Mouse (Mus musculus) hindbrain, postnatal 0 days (tissue): ENCODE measurements around the gene Nrg3. TPM values are rescaled to one million over a fixed set of nuclear protein-coding genes. Genes with fewer than 3 reads are reported as not detected.
"Not testable (repeated sequence)": the region's sequence is repeated elsewhere in the genome, so short reads cannot be mapped to it uniquely, and the experiment has no call there.

ENCODE experiments used
- ATAC-seq: fragments of 200-750 bp; cut with Nextera tagmentation; 2 replicates; pipeline ENCODE4 v1.8.0; 2017; ENCODE audit warnings: mild to moderate bottlenecking, moderate TSS enrichment, moderate library complexity
- DNase-seq: peaks from one replicate; pipeline ENCODE4 v3.0.0-alpha.2; 2015; ENCODE audit warnings: low spot score
- H3K27ac ChIP-seq: fragments of 300-500 bp; sonication (generic); 2 replicates; pipeline ENCODE4 v1.5.1; 2014; ENCODE audit warnings: mild to moderate bottlenecking
- H3K27me3 ChIP-seq: fragments of 300-500 bp; sonication (generic); 2 replicates; pipeline ENCODE4 v1.6.1; 2014; ENCODE audit warnings: low read length, mixed read lengths; ENCODE audit not compliant: insufficient read depth
- H3K36me3 ChIP-seq: fragments of 300-500 bp; sonication (generic); 2 replicates; pipeline ENCODE4 v1.6.1; 2014; ENCODE audit warnings: low read length, mixed read lengths; ENCODE audit not compliant: insufficient read depth
- H3K4me1 ChIP-seq: fragments of 300-500 bp; sonication (generic); 2 replicates; pipeline ENCODE4 v1.6.1; 2014; ENCODE audit warnings: antibody characterized with exemption, low read length, mixed read lengths; ENCODE audit not compliant: insufficient read depth
- H3K4me2 ChIP-seq: fragments of 300-500 bp; sonication (generic); 2 replicates; pipeline ENCODE4 v1.6.1; 2014; ENCODE audit warnings: low read depth, mild to moderate bottlenecking, low read length, moderate library complexity, mixed read lengths
- H3K4me3 ChIP-seq: fragments of 300-500 bp; sonication (generic); 2 replicates; pipeline ENCODE4 v1.5.1; 2014; ENCODE audit warnings: low read length
- H3K9ac ChIP-seq: fragments of 300-500 bp; sonication (generic); replicated peaks from 2 replicates; pipeline ENCODE4 v1.6.1; 2014; ENCODE audit warnings: mild to moderate bottlenecking, low read length, moderate library complexity, mixed read lengths
- H3K9me3 ChIP-seq: fragments of 300-500 bp; sonication (generic); 2 replicates; pipeline ENCODE4 v1.6.1; 2016; ENCODE audit warnings: low read length, mixed read lengths
- CTCF ChIP-seq: IDR thresholded peaks from 2 replicates; pipeline ENCODE4 v1.5.1; 2016; ENCODE audit warnings: antibody characterized with exemption, control low read depth, low read depth
- WGBS: fragments of 180-500 bp; shearing (Covaris S2); extraction: QIAGEN DNeasy Blood & Tissue Kit; methylation state at CpG from one replicate; pipeline ENCODE4 v1.1.7; 2014; 5-methylcytosine and 5-hydroxymethylcytosine counted together
- polyA plus RNA-seq: library from polyadenylated mRNA; unstranded; fragments of >200 nt; fragmentation: Nextera tagmentation; extraction: Ambion mirVana; gene quantifications from 2 replicates; pipeline ENCODE4 v1.2.1, GENCODE M21; 2015
- total RNA-seq: library from RNA; depleted of rRNA; stranded (reverse); fragments of >200 nt; gene quantifications from 2 replicates; pipeline ENCODE4 v1.2.3, GENCODE M21; 2014

Gene Nrg3
- total and polyA plus RNA-seq, 2 experiments from 2014 or later, result 8.6 to 29.7 TPM

- H3K36me3 ChIP-seq, result no peaks in the 10 kb centered on the region
- no peak overlapping the region for H3K4me2 ChIP-seq
- H3K27ac ChIP-seq, result no peak overlapping the region
- TF ChIP-seq CTCF, result no peak
- ATAC-seq, result no peak
- H3K4me3 ChIP-seq, result no peak overlapping the region
- H3K9ac ChIP-seq, result no peak overlapping the region
- DNase-seq, result no peak
- no peaks in the 10 kb centered on the region for H3K9me3 ChIP-seq
- H3K27me3 ChIP-seq, result no peaks in the 10 kb centered on the region
- WGBS, result 65% methylated on average over 3 of the region's 3 CpGs
- H3K4me1 ChIP-seq, result no peaks in the 10 kb centered on the region
These were observed 354.9 kb downstream of the Nrg3 start for GRCm38 (mm10) chr14:39117977-39118376.

- not testable (repeated sequence) for H3K36me3 ChIP-seq, H3K27me3 ChIP-seq, H3K4me1 ChIP-seq, ATAC-seq, H3K27ac ChIP-seq, H3K9ac ChIP-seq, DNase-seq, H3K4me2 ChIP-seq, H3K4me3 ChIP-seq, H3K9me3 ChIP-seq
- 86% methylated on average over 3 of the region's 3 CpGs for WGBS
These were observed 356.2 kb downstream of the Nrg3 start for GRCm38 (mm10) chr14:39116522-39117231.

- H3K4me1 ChIP-seq, result no peaks in the 10 kb centered on the region
- no peak overlapping the region for H3K27ac ChIP-seq
- no peak for DNase-seq
- no peaks in the 10 kb centered on the region for H3K9me3 ChIP-seq
- H3K4me2 ChIP-seq, result no peak overlapping the region
- no peaks in the 10 kb centered on the region for H3K27me3 ChIP-seq
- no peak for TF ChIP-seq CTCF
- no peak overlapping the region for H3K9ac ChIP-seq
- H3K36me3 ChIP-seq, result no peaks in the 10 kb centered on the region
- no peak overlapping the region for H3K4me3 ChIP-seq
- 71% methylated on average over 3 of the region's 3 CpGs for WGBS
- ATAC-seq, result no peak
These were observed 363.3 kb downstream of the Nrg3 start for GRCm38 (mm10) chr14:39109566-39109965.

- H3K27me3 ChIP-seq, result no peaks in the 10 kb centered on the region
- H3K9ac ChIP-seq, result no peak overlapping the region
- TF ChIP-seq CTCF, result no peak
- H3K9me3 ChIP-seq, result no peaks in the 10 kb centered on the region
- H3K4me2 ChIP-seq, result no peak overlapping the region
- no peak overlapping the region for H3K4me3 ChIP-seq
- H3K36me3 ChIP-seq, result no peaks in the 10 kb centered on the region
- DNase-seq (no peak), ATAC-seq (no peak)
- 85% methylated on average over 3 of the region's 3 CpGs for WGBS
- H3K27ac ChIP-seq, result no peak overlapping the region
- no peaks in the 10 kb centered on the region for H3K4me1 ChIP-seq
These were observed 366.1 kb downstream of the Nrg3 start for GRCm38 (mm10) chr14:39106776-39107175.

GRCm38 (mm10) chr14:39095219-39095618 lies 377.7 kb downstream of the Nrg3 start:
- Histone ChIP-seq H3K4me3 (no peak overlapping the region), H3K9me3 (no peaks in the 10 kb centered on the region), H3K27me3 (no peaks in the 10 kb centered on the region), H3K36me3 (no peaks in the 10 kb centered on the region), H3K4me1 (no peaks in the 10 kb centered on the region), H3K27ac (no peak overlapping the region), H3K4me2 (no peak overlapping the region), H3K9ac (no peak overlapping the region)
- WGBS, result 58% methylated on average over 1 of the region's 1 CpGs
- DNase-seq (no peak), ATAC-seq (no peak)
- no peak for TF ChIP-seq CTCF

GRCm38 (mm10) chr14:39079461-39079860 lies 393.4 kb downstream of the Nrg3 start:
- H3K4me2 ChIP-seq, result no peak overlapping the region
- no peak overlapping the region for H3K4me3 ChIP-seq
- WGBS, result 84% methylated on average over 1 of the region's 1 CpGs
- TF ChIP-seq CTCF, result no peak
- H3K36me3 ChIP-seq, result no peaks in the 10 kb centered on the region
- no peak overlapping the region for H3K27ac ChIP-seq
- H3K4me1 ChIP-seq, result no peaks in the 10 kb centered on the region
- no peak for DNase-seq
- ATAC-seq, result no peak
- no peaks in the 10 kb centered on the region for H3K9me3 ChIP-seq
- H3K9ac ChIP-seq, result no peak overlapping the region
- no peaks in the 10 kb centered on the region for H3K27me3 ChIP-seq

- 96% methylated on average over 2 of the region's 2 CpGs for WGBS
- no peak overlapping the region for H3K9ac ChIP-seq
- ATAC-seq, result no peak
- no peaks in the 10 kb centered on the region for H3K36me3 ChIP-seq
- H3K27me3 ChIP-seq, result no peaks in the 10 kb centered on the region
- no peak overlapping the region for H3K27ac ChIP-seq
- no peak overlapping the region for H3K4me3 ChIP-seq
- DNase-seq, result no peak
- no peak for TF ChIP-seq CTCF
- H3K4me1 ChIP-seq, result no peaks in the 10 kb centered on the region
- H3K9me3 ChIP-seq, result no peaks in the 10 kb centered on the region
- no peak overlapping the region for H3K4me2 ChIP-seq
These were observed 421.3 kb downstream of the Nrg3 start for GRCm38 (mm10) chr14:39051542-39051941.
